Mouse (Mus musculus): Measurements from ENCODE around the gene Morc4. TPM values are rescaled to one million over a fixed set of nuclear protein-coding genes. Genes with fewer than 3 reads are reported as not detected.

Morc4 gene
- polyA plus RNA-seq, 1 experiment: 3.2 TPM

GRCm38 (mm10) chrX:139781563-139781962, 89.9 kb downstream of the Morc4 start:
- H3K79me2 ChIP-seq (ENCODE audit: control insufficient read depth, insufficient read depth): no peaks in the 10 kb centered on the region
- no peaks in the 10 kb centered on the region for H3K27me3 ChIP-seq (ENCODE audit: control insufficient read depth, insufficient read depth, insufficient read length)
- H3ac ChIP-seq (ENCODE audit: control insufficient read depth, insufficient read length, low read depth): no peak overlapping the region
- no peak overlapping the region for H3K4me3 ChIP-seq (ENCODE audit: insufficient read depth, poor library complexity, severe bottlenecking)
- no peaks in the 10 kb centered on the region for H3K36me3 ChIP-seq (ENCODE audit: control insufficient read depth, insufficient read depth)
- TF ChIP-seq MYOG (IDR thresholded peaks at IDR 0.05; ENCODE audit: control insufficient read depth, extremely low read depth, insufficient read length) (no peak), FOSL1 (IDR thresholded peaks at IDR 0.05; ENCODE audit: insufficient read depth, low read length, poor library complexity, severe bottlenecking) (no peak), CEBPB (IDR thresholded peaks at IDR 0.05; ENCODE audit: low read depth) (no peak), USF1 (IDR thresholded peaks at IDR 0.05; ENCODE audit: low read depth) (no peak), MAX (IDR thresholded peaks at IDR 0.05) (no peak), MYOD1 (IDR thresholded peaks at IDR 0.05; ENCODE audit: control insufficient read depth, insufficient read length, low read depth) (no peak), CTCF (IDR thresholded peaks at IDR 0.05; ENCODE audit: control insufficient read depth, insufficient read depth, insufficient read length) (no peak)
- H3K79me3 ChIP-seq (ENCODE audit: low read depth): no peaks in the 10 kb centered on the region

- H3K79me3 ChIP-seq (ENCODE audit: low read depth): no peaks in the 10 kb centered on the region
- H3K27me3 ChIP-seq (ENCODE audit: control insufficient read depth, insufficient read depth, insufficient read length): no peaks in the 10 kb centered on the region
- no peak overlapping the region for H3K4me3 ChIP-seq (ENCODE audit: insufficient read depth, poor library complexity, severe bottlenecking)
- no peak overlapping the region for H3ac ChIP-seq (ENCODE audit: control insufficient read depth, insufficient read length, low read depth)
- no peaks in the 10 kb centered on the region for H3K79me2 ChIP-seq (ENCODE audit: control insufficient read depth, insufficient read depth)
- no peaks in the 10 kb centered on the region for H3K36me3 ChIP-seq (ENCODE audit: control insufficient read depth, insufficient read depth)
- TF ChIP-seq CEBPB (IDR thresholded peaks at IDR 0.05; ENCODE audit: low read depth) (no peak), MAX (IDR thresholded peaks at IDR 0.05) (no peak), MYOD1 (IDR thresholded peaks at IDR 0.05; ENCODE audit: control insufficient read depth, insufficient read length, low read depth) (no peak), USF1 (IDR thresholded peaks at IDR 0.05; ENCODE audit: low read depth) (no peak), FOSL1 (IDR thresholded peaks at IDR 0.05; ENCODE audit: insufficient read depth, low read length, poor library complexity, severe bottlenecking) (no peak), MYOG (IDR thresholded peaks at IDR 0.05; ENCODE audit: control insufficient read depth, extremely low read depth, insufficient read length) (no peak), CTCF (IDR thresholded peaks at IDR 0.05; ENCODE audit: control insufficient read depth, insufficient read depth, insufficient read length) (no peak)
Observed at GRCm38 (mm10) chrX:139780988-139781387, 90.5 kb downstream of the Morc4 start.

GRCm38 (mm10) chrX:139779401-139779800, 92.1 kb downstream of the Morc4 start:
- no peak for TF ChIP-seq CTCF (IDR thresholded peaks at IDR 0.05; ENCODE audit: control insufficient read depth, insufficient read depth, insufficient read length)
- no peak for TF ChIP-seq USF1 (IDR thresholded peaks at IDR 0.05; ENCODE audit: low read depth)
- TF ChIP-seq MAX (IDR thresholded peaks at IDR 0.05): no peak
- no peak for TF ChIP-seq MYOD1 (IDR thresholded peaks at IDR 0.05; ENCODE audit: control insufficient read depth, insufficient read length, low read depth)
- TF ChIP-seq MYOG (IDR thresholded peaks at IDR 0.05; ENCODE audit: control insufficient read depth, extremely low read depth, insufficient read length): no peak
- TF ChIP-seq FOSL1 (IDR thresholded peaks at IDR 0.05; ENCODE audit: insufficient read depth, low read length, poor library complexity, severe bottlenecking): no peak
- TF ChIP-seq CEBPB (IDR thresholded peaks at IDR 0.05; ENCODE audit: low read depth): no peak
- Histone ChIP-seq H3K27me3 (ENCODE audit: control insufficient read depth, insufficient read depth, insufficient read length) (no peaks in the 10 kb centered on the region), H3K79me2 (ENCODE audit: control insufficient read depth, insufficient read depth) (no peaks in the 10 kb centered on the region), H3K79me3 (ENCODE audit: low read depth) (no peaks in the 10 kb centered on the region), H3ac (ENCODE audit: control insufficient read depth, insufficient read length, low read depth) (no peak overlapping the region), H3K4me3 (ENCODE audit: insufficient read depth, poor library complexity, severe bottlenecking) (no peak overlapping the region), H3K36me3 (ENCODE audit: control insufficient read depth, insufficient read depth) (no peaks in the 10 kb centered on the region)

GRCm38 (mm10) chrX:139778886-139779285, 92.6 kb downstream of the Morc4 start:
- no peaks in the 10 kb centered on the region for H3K36me3 ChIP-seq (ENCODE audit: control insufficient read depth, insufficient read depth)

GRCm38 (mm10) chrX:139777357-139777756, 94.1 kb downstream of the Morc4 start:
- no peak for TF ChIP-seq MYOD1 (IDR thresholded peaks at IDR 0.05; ENCODE audit: control insufficient read depth, insufficient read length, low read depth)
- TF ChIP-seq MYOG (IDR thresholded peaks at IDR 0.05; ENCODE audit: control insufficient read depth, extremely low read depth, insufficient read length): no peak
- no peak for TF ChIP-seq CEBPB (IDR thresholded peaks at IDR 0.05; ENCODE audit: low read depth)
- TF ChIP-seq FOSL1 (IDR thresholded peaks at IDR 0.05; ENCODE audit: insufficient read depth, low read length, poor library complexity, severe bottlenecking): no peak
- TF ChIP-seq MAX (IDR thresholded peaks at IDR 0.05): no peak
- TF ChIP-seq USF1 (IDR thresholded peaks at IDR 0.05; ENCODE audit: low read depth): no peak
- no peak for TF ChIP-seq CTCF (IDR thresholded peaks at IDR 0.05; ENCODE audit: control insufficient read depth, insufficient read depth, insufficient read length)
- H3K79me3 ChIP-seq (ENCODE audit: low read depth): no peaks in the 10 kb centered on the region
- H3K79me2 ChIP-seq (ENCODE audit: control insufficient read depth, insufficient read depth): no peaks in the 10 kb centered on the region
- H3K27me3 ChIP-seq (ENCODE audit: control insufficient read depth, insufficient read depth, insufficient read length): no peaks in the 10 kb centered on the region
- no peak overlapping the region for H3ac ChIP-seq (ENCODE audit: control insufficient read depth, insufficient read length, low read depth)
- no peaks in the 10 kb centered on the region for H3K36me3 ChIP-seq (ENCODE audit: control insufficient read depth, insufficient read depth)
- no peak overlapping the region for H3K4me3 ChIP-seq (ENCODE audit: insufficient read depth, poor library complexity, severe bottlenecking)

More at GRCm38 (mm10) chrX:139778886-139779285, 92.6 kb downstream of the Morc4 start:
- H3K79me3 ChIP-seq (ENCODE audit: low read depth): no peaks in the 10 kb centered on the region
- TF ChIP-seq MYOD1 (IDR thresholded peaks at IDR 0.05; ENCODE audit: control insufficient read depth, insufficient read length, low read depth) (no peak), CTCF (IDR thresholded peaks at IDR 0.05; ENCODE audit: control insufficient read depth, insufficient read depth, insufficient read length) (no peak), FOSL1 (IDR thresholded peaks at IDR 0.05; ENCODE audit: insufficient read depth, low read length, poor library complexity, severe bottlenecking) (no peak), USF1 (IDR thresholded peaks at IDR 0.05; ENCODE audit: low read depth) (no peak), MAX (IDR thresholded peaks at IDR 0.05) (no peak), CEBPB (IDR thresholded peaks at IDR 0.05; ENCODE audit: low read depth) (no peak), MYOG (IDR thresholded peaks at IDR 0.05; ENCODE audit: control insufficient read depth, extremely low read depth, insufficient read length) (no peak)
- no peaks in the 10 kb centered on the region for H3K27me3 ChIP-seq (ENCODE audit: control insufficient read depth, insufficient read depth, insufficient read length)
- H3ac ChIP-seq (ENCODE audit: control insufficient read depth, insufficient read length, low read depth): no peak overlapping the region
- no peak overlapping the region for H3K4me3 ChIP-seq (ENCODE audit: insufficient read depth, poor library complexity, severe bottlenecking)
- H3K79me2 ChIP-seq (ENCODE audit: control insufficient read depth, insufficient read depth): no peaks in the 10 kb centered on the region
